Mouse (Mus musculus): ENCODE measurements around the gene P3h3. TPM values are rescaled to one million over a fixed set of nuclear protein-coding genes. Genes with fewer than 3 reads are reported as not detected.
"Not testable (repeated sequence)": the region's sequence is repeated elsewhere in the genome, so short reads cannot be mapped to it uniquely, and the experiment has no call there.

P3h3 gene
- polyA plus RNA-seq, 1 experiment from 2014 or later = 14.7 TPM

DNA sequence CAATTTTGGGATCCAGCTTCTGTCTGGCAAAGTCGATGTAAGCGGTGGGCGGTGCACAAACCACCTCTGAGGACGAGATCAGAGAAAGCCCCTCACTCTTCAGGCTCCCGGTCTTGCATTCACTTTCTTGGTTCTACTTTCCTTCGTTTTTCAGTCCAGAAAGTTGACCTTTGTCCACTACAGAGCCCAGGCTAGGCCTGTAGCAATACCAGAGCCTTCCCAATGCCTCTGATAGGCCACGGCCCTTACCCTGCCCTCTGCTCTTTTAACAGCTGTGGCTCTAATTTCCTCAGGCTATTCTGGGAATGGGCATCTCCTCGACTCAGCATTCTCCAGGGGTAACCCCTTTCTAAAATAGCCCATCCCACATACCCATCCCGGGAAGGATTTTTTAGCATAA, 44.7 kb downstream of the P3h3 start:
- Histone ChIP-seq H3K4me3 (replicated peaks; ENCODE audit: low read depth, low read length) (peak overlapping the region; percentile 74), H3K9me3 (replicated peaks; ENCODE audit: low read length) (no peaks in the 10 kb centered on the region), H3K27me3 (ENCODE audit: insufficient read depth, low read length) (no peaks in the 10 kb centered on the region), H3K27ac (peak overlapping the region; percentile 86; the same call in 1 of the 2 replicates), H3K36me3 (ENCODE audit: insufficient read depth, low read length) (peaks cover 16% of the 10 kb centered on the region; the same call in 1 of the 2 replicates), H3K9ac (ENCODE audit: low read depth, low read length) (peak overlapping the region; percentile 81), H3K4me1 (replicated peaks; ENCODE audit: insufficient read depth, low read length) (peaks cover 26% of the 10 kb centered on the region; the same call in 1 of the 2 replicates), H3K4me2 (ENCODE audit: low read length) (peak overlapping the region; percentile 62)
- no peak for DNase-seq (ENCODE audit: low spot score)
- 19% methylated on average over 9 of the region's 9 CpGs for WGBS
- TF ChIP-seq CTCF (IDR thresholded peaks at IDR 0.05; ENCODE audit: low read depth) = no peak
- ATAC-seq (replicated peaks; ENCODE audit: low FRiP score, low read depth) = no peak

DNA sequence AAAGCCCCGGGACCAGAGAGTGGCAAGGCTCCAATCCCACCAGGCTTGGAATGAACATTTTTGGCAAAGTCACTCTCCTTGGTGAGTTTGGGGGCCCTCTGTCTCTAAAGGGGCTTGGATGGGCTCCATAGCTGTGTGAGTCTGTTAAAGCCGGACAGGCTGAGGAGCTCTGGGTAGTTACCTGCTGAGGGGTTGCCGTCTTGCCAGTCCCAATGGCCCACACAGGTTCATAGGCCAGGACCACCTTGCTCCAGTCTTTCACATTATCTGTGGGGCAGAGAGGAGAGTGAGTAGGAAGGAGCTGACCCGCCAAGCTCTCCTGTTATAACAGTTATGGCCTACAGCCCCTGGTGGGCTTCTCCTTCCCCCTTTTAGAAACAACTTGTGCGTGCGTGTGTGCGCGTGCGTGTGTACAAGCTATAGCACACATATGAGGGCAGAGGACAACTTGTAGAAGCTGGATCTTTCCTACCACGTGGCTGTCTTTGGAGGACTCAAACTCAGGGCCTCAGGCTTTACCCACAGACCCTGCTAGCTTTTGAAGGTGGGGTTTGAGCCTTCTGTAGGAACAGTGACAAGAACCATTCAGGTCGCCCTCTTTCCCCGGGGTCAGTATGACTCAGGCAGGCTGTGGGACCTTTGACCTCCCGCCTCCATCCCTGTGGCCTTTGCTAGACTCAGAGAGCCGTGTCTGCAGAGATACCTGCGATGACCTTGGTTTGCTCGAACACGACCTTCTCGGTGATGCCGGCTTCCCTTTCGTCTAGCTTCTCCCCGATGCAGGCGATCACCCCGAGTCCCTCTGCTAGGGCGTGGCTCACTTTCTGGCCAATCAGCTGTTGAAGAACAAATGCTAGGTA, 45.6 kb downstream of the P3h3 start:
- Histone ChIP-seq H3K27ac (no peak overlapping the region), H3K27me3 (ENCODE audit: insufficient read depth, low read length) (no peaks in the 10 kb centered on the region), H3K4me1 (replicated peaks; ENCODE audit: insufficient read depth, low read length) (peaks cover 26% of the 10 kb centered on the region; the same call in 1 of the 2 replicates), H3K4me2 (ENCODE audit: low read length) (peak overlapping the region; percentile 62), H3K4me3 (replicated peaks; ENCODE audit: low read depth, low read length) (peak overlapping the region; percentile 74), H3K9ac (ENCODE audit: low read depth, low read length) (no peak overlapping the region), H3K9me3 (replicated peaks; ENCODE audit: low read length) (no peaks in the 10 kb centered on the region), H3K36me3 (ENCODE audit: insufficient read depth, low read length) (peaks cover 7% of the 10 kb centered on the region; the same call in 1 of the 2 replicates)
- ATAC-seq (replicated peaks; ENCODE audit: low FRiP score, low read depth) (no peak), DNase-seq (ENCODE audit: low spot score) (no peak)
- no peak for TF ChIP-seq CTCF (IDR thresholded peaks at IDR 0.05; ENCODE audit: low read depth)
- 79% methylated on average over 24 of the region's 24 CpGs for WGBS

GRCm38 (mm10) chr6:124811403-124811665, 46.2 kb downstream of the P3h3 start:
- Histone ChIP-seq H3K4me2 (ENCODE audit: low read length) (no peak overlapping the region), H3K9me3 (replicated peaks; ENCODE audit: low read length) (no peaks in the 10 kb centered on the region), H3K27me3 (ENCODE audit: insufficient read depth, low read length) (no peaks in the 10 kb centered on the region), H3K36me3 (ENCODE audit: insufficient read depth, low read length) (peaks cover 6% of the 10 kb centered on the region; the same call in 1 of the 2 replicates), H3K9ac (ENCODE audit: low read depth, low read length) (no peak overlapping the region), H3K4me1 (replicated peaks; ENCODE audit: insufficient read depth, low read length) (peaks cover 31% of the 10 kb centered on the region; the same call in 1 of the 2 replicates), H3K4me3 (replicated peaks; ENCODE audit: low read depth, low read length) (no peak overlapping the region), H3K27ac (no peak overlapping the region)
- DNase-seq (ENCODE audit: low spot score) = no peak
- ATAC-seq (replicated peaks; ENCODE audit: low FRiP score, low read depth) = no peak
- no peak for TF ChIP-seq CTCF (IDR thresholded peaks at IDR 0.05; ENCODE audit: low read depth)
- 64% methylated on average over 4 of the region's 4 CpGs for WGBS

DNA sequence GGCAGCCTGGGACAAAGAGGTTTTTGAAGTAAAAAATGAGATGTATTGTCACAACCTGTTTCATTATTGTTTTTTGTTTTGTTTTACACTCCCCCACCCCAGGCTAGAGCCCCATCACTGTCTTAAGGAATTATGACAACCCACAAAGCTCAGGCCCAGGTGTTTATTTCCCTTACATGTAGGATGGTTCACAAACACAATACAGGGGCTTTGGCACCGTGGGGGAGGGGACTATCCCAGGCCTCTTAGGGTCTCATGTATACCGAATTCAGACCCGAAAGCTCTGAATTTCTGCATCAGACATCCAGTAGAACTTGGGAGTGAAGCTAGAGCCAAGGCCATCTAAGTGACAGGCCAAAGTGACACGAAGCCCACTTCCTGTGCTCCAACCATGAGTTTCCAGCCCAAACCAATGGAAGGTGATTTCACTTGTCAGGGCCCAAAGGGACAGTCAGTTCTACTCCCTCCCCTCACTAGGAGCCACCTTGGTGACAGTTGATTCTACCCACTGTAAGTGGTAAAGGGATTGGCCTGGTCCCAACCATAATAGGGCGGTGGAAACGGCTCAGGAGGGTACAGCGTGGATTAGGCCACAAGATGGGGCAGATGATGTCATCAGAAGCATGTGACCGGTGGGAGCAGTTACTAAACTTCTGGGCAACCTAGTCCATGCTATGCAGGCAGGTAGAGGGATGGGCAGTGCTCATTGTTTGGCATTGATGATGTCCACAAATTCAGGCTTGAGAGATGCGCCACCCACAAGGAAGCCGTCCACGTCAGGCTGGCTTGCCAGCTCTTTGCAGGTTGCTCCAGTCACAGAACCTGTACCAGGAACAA, 46.8 kb downstream of the P3h3 start:
- not testable (repeated sequence) for H3K36me3 ChIP-seq (ENCODE audit: insufficient read depth, low read length); H3K4me3 ChIP-seq (replicated peaks; ENCODE audit: low read depth, low read length); H3K4me2 ChIP-seq (ENCODE audit: low read length); DNase-seq (ENCODE audit: low spot score); H3K27me3 ChIP-seq (ENCODE audit: insufficient read depth, low read length); H3K27ac ChIP-seq; ATAC-seq (replicated peaks; ENCODE audit: low FRiP score, low read depth); H3K9me3 ChIP-seq (replicated peaks; ENCODE audit: low read length)
- H3K9ac ChIP-seq (ENCODE audit: low read depth, low read length) = peak overlapping the region; percentile 72; the same call in 1 of the 2 replicates
- WGBS = 79% methylated on average over 10 of the region's 11 CpGs
- H3K4me1 ChIP-seq (replicated peaks; ENCODE audit: insufficient read depth, low read length) = peaks cover 32% of the 10 kb centered on the region; the same call in 1 of the 2 replicates

GRCm38 (mm10) chr6:124809775-124810538, 47.6 kb downstream of the P3h3 start:
- peak overlapping the region; percentile 95 for H3K27ac ChIP-seq
- H3K9ac ChIP-seq (ENCODE audit: low read depth, low read length) = peak overlapping the region; percentile 72
- H3K4me3 ChIP-seq (replicated peaks; ENCODE audit: low read depth, low read length) = peak overlapping the region; percentile 64
- H3K4me2 ChIP-seq (ENCODE audit: low read length) = peak overlapping the region; percentile 99
- no peak for ATAC-seq (replicated peaks; ENCODE audit: low FRiP score, low read depth)
- WGBS = 50% methylated on average over 14 of the region's 14 CpGs
- no peaks in the 10 kb centered on the region for H3K9me3 ChIP-seq (replicated peaks; ENCODE audit: low read length)
- H3K27me3 ChIP-seq (ENCODE audit: insufficient read depth, low read length) = no peaks in the 10 kb centered on the region
- TF ChIP-seq CTCF (IDR thresholded peaks at IDR 0.05; ENCODE audit: low read depth) = no peak
- H3K36me3 ChIP-seq (ENCODE audit: insufficient read depth, low read length) = peaks cover 6% of the 10 kb centered on the region; the same call in 1 of the 2 replicates
- no peak for DNase-seq (ENCODE audit: low spot score)
- H3K4me1 ChIP-seq (replicated peaks; ENCODE audit: insufficient read depth, low read length) = peaks cover 32% of the 10 kb centered on the region; the same call in 1 of the 2 replicates
